Mouse (Mus musculus): ENCODE data around the gene Olfr839-ps1. TPM values are rescaled to one million over a fixed set of nuclear protein-coding genes. Genes with fewer than 3 reads are reported as not detected.

Gene Olfr839-ps1
- total and polyA plus RNA-seq, 3 experiments: not detected

Other genes with a start within 250 kb of the Olfr839-ps1 start
- gene Olfr832, start 240.2 kb downstream of the Olfr839-ps1 start, total RNA-seq (2012; rRNA removed): not detected in 2 replicates
- not detected for gene Olfr832, start 240.2 kb downstream of the Olfr839-ps1 start, polyA plus RNA-seq (2012; ENCODE audit: insufficient read depth in 1 of 2, insufficient read length in 2 of 2, low read depth in 1 of 2, low replicate concordance in 2 of 2, missing spikeins in 1 of 2)
- gene Olfr834, start 189.3 kb downstream of the Olfr839-ps1 start, total RNA-seq (2012; rRNA removed): not detected in 2 replicates
- not detected for gene Olfr834, start 189.3 kb downstream of the Olfr839-ps1 start, polyA plus RNA-seq (2012; ENCODE audit: insufficient read depth in 1 of 2, insufficient read length in 2 of 2, low read depth in 1 of 2, low replicate concordance in 2 of 2, missing spikeins in 1 of 2)
- gene Olfr835, start 144.6 kb downstream of the Olfr839-ps1 start, total RNA-seq (2012; rRNA removed): not detected in 2 replicates
- not detected for gene Olfr835, start 144.6 kb downstream of the Olfr839-ps1 start, polyA plus RNA-seq (2012; ENCODE audit: insufficient read depth in 1 of 2, insufficient read length in 2 of 2, low read depth in 1 of 2, low replicate concordance in 2 of 2, missing spikeins in 1 of 2)
- 0.03 TPM in 1 of 2 replicates, not detected in the other for gene Olfr836, start 56.9 kb downstream of the Olfr839-ps1 start, total RNA-seq (2012; rRNA removed)
- gene Olfr836, start 56.9 kb downstream of the Olfr839-ps1 start, polyA plus RNA-seq (2012; ENCODE audit: insufficient read depth in 1 of 2, insufficient read length in 2 of 2, low read depth in 1 of 2, low replicate concordance in 2 of 2, missing spikeins in 1 of 2): not detected
- gene Olfr837, start 41.0 kb downstream of the Olfr839-ps1 start, total RNA-seq (2012; rRNA removed): not detected in 2 replicates
- not detected for gene Olfr837, start 41.0 kb downstream of the Olfr839-ps1 start, polyA plus RNA-seq (2012; ENCODE audit: insufficient read depth in 1 of 2, insufficient read length in 2 of 2, low read depth in 1 of 2, low replicate concordance in 2 of 2, missing spikeins in 1 of 2)
- not detected in 2 replicates for gene Olfr843, start 74.7 kb upstream of the Olfr839-ps1 start, total RNA-seq (2012; rRNA removed)
- gene Olfr843, start 74.7 kb upstream of the Olfr839-ps1 start, polyA plus RNA-seq (2012; ENCODE audit: insufficient read depth in 1 of 2, insufficient read length in 2 of 2, low read depth in 1 of 2, low replicate concordance in 2 of 2, missing spikeins in 1 of 2): not detected
- not detected in 2 replicates for gene Olfr844, start 139.0 kb upstream of the Olfr839-ps1 start, total RNA-seq (2012; rRNA removed)
- gene Olfr844, start 139.0 kb upstream of the Olfr839-ps1 start, polyA plus RNA-seq (2012; ENCODE audit: insufficient read depth in 1 of 2, insufficient read length in 2 of 2, low read depth in 1 of 2, low replicate concordance in 2 of 2, missing spikeins in 1 of 2): not detected
- not detected in 2 replicates for gene Olfr845, start 159.1 kb upstream of the Olfr839-ps1 start, total RNA-seq (2012; rRNA removed)
- gene Olfr845, start 159.1 kb upstream of the Olfr839-ps1 start, polyA plus RNA-seq (2012; ENCODE audit: insufficient read depth in 1 of 2, insufficient read length in 2 of 2, low read depth in 1 of 2, low replicate concordance in 2 of 2, missing spikeins in 1 of 2): not detected
- gene Olfr846, start 186.7 kb upstream of the Olfr839-ps1 start, total RNA-seq (2012; rRNA removed): not detected in 2 replicates
- not detected for gene Olfr846, start 186.7 kb upstream of the Olfr839-ps1 start, polyA plus RNA-seq (2012; ENCODE audit: insufficient read depth in 1 of 2, insufficient read length in 2 of 2, low read depth in 1 of 2, low replicate concordance in 2 of 2, missing spikeins in 1 of 2)
- gene Olfr847, start 201.4 kb upstream of the Olfr839-ps1 start, total RNA-seq (2012; rRNA removed): not detected in 2 replicates
- gene Olfr847, start 201.4 kb upstream of the Olfr839-ps1 start, polyA plus RNA-seq (2012; ENCODE audit: insufficient read depth in 1 of 2, insufficient read length in 2 of 2, low read depth in 1 of 2, low replicate concordance in 2 of 2, missing spikeins in 1 of 2): not detected